Mouse (Mus musculus) liver, embryonic 16.5 days (tissue): ENCODE measurements around the gene Tmem132c. TPM values are rescaled to one million over a fixed set of nuclear protein-coding genes. Genes with fewer than 3 reads are reported as not detected.

Experiments
- ATAC-seq: fragments of 200-750 bp; cut with Nextera tagmentation; 2 replicates; pipeline ENCODE4 v1.8.0; 2017; ENCODE audit warnings: low read depth, mild to moderate bottlenecking, moderate number of reproducible peaks, moderate library complexity
- H3K27ac ChIP-seq: fragments of 300-500 bp; sonication (generic); 2 replicates; pipeline ENCODE4 v1.5.1; 2014; ENCODE audit warnings: mild to moderate bottlenecking, low read length
- H3K27me3 ChIP-seq: fragments of 300-500 bp; sonication (generic); 2 replicates; pipeline ENCODE4 v1.6.1; 2014; ENCODE audit warnings: low read depth, low read length, mixed read lengths; ENCODE audit not compliant: control insufficient read depth, insufficient read depth
- H3K36me3 ChIP-seq: fragments of 300-500 bp; sonication (generic); 2 replicates; pipeline ENCODE4 v1.6.1; 2014; ENCODE audit warnings: mild to moderate bottlenecking; ENCODE audit not compliant: control insufficient read depth, insufficient read depth
- H3K4me1 ChIP-seq: fragments of 300-500 bp; sonication (generic); 2 replicates; pipeline ENCODE4 v1.6.1; 2014; ENCODE audit warnings: low read depth, low read length, mixed read lengths; ENCODE audit not compliant: control insufficient read depth
- H3K4me2 ChIP-seq: fragments of 300-500 bp; sonication (generic); 2 replicates; pipeline ENCODE4 v1.6.1; 2014; ENCODE audit warnings: low read depth, low read length, mixed read lengths
- H3K4me3 ChIP-seq: fragments of 300-500 bp; sonication (generic); 2 replicates; pipeline ENCODE4 v1.5.1; 2014; ENCODE audit warnings: low read depth, mild to moderate bottlenecking, low read length
- H3K9ac ChIP-seq: fragments of 300-500 bp; sonication (generic); 2 replicates; pipeline ENCODE4 v1.6.1; 2014; ENCODE audit warnings: low read depth, low read length
- H3K9me3 ChIP-seq: fragments of 300-500 bp; sonication (generic); replicated peaks from 2 replicates; pipeline ENCODE4 v1.6.1; 2016; ENCODE audit warnings: low read length; ENCODE audit not compliant: control insufficient read depth
- WGBS: fragments of 180-500 bp; shearing (Covaris S2); extraction: QIAGEN DNeasy Blood & Tissue Kit; methylation state at CpG from one replicate; pipeline ENCODE4 v1.1.7; 2014; ENCODE audit not compliant: insufficient replicate concordance; 5-methylcytosine and 5-hydroxymethylcytosine counted together
- polyA plus RNA-seq: library from polyadenylated mRNA; unstranded; fragments of >200 nt; fragmentation: Nextera tagmentation; extraction: Ambion mirVana; gene quantifications from 2 replicates; pipeline ENCODE4 v1.2.1, GENCODE M21; 2015

The Tmem132c gene
- polyA plus RNA-seq, 1 experiment from 2014 or later = 0.06 TPM

DNA sequence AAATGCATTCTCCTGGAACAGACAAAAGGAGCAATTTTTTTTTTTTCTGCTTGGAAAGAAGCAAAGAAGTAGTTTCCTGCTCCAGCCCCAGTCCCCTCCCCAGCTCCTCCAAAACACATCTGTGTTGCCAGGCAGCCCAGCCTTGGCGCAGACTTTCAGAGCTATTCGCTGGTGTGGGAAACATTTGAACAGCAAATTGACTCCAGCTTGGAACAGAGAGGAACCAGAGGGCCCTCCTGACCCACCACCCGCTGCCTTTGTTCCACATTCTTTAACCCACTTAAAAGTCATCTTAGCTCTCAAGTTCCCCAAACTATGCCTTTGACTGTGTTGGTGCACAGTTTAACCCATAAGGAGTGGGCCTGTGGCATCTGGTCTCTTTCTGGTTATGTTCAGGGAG, 128.9 kb downstream of the Tmem132c start:
- 36% methylated on average over 3 of the region's 3 CpGs for WGBS
- no peak overlapping the region for H3K27ac ChIP-seq
- H3K27me3 ChIP-seq = no peaks in the 10 kb centered on the region
- no peaks in the 10 kb centered on the region; the same call in 1 of the 2 replicates for H3K9me3 ChIP-seq
- no peaks in the 10 kb centered on the region for H3K36me3 ChIP-seq
- no peak for ATAC-seq
- no peak overlapping the region for H3K4me3 ChIP-seq
- H3K9ac ChIP-seq = no peak overlapping the region
- H3K4me1 ChIP-seq = no peaks in the 10 kb centered on the region
- no peak overlapping the region for H3K4me2 ChIP-seq

DNA sequence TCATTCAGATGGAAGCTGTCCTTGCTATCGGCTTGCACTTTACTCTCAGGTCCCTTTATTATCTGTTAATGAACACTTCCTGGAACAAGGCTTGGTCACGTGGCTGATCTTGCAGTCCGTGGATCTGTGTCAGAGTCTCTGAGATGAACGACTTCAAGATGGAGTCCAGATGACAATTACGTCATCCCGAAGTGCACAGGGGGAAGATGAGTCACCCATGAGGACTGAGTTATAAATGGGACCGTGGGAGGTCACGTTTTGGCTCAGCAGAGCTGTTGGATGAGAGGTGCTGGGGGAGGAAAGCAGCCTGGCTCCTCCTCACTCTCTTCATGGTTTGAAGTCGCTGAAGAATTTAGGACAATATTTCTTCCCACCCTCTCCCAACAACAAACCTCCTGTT, 132.6 kb downstream of the Tmem132c start:
- Histone ChIP-seq H3K4me3 (no peak overlapping the region), H3K9ac (no peak overlapping the region), H3K36me3 (no peaks in the 10 kb centered on the region), H3K27ac (no peak overlapping the region), H3K4me2 (no peak overlapping the region), H3K4me1 (no peaks in the 10 kb centered on the region), H3K9me3 (no peaks in the 10 kb centered on the region; the same call in 1 of the 2 replicates), H3K27me3 (no peaks in the 10 kb centered on the region)
- 51% methylated on average over 9 of the region's 9 CpGs for WGBS
- ATAC-seq = no peak

DNA sequence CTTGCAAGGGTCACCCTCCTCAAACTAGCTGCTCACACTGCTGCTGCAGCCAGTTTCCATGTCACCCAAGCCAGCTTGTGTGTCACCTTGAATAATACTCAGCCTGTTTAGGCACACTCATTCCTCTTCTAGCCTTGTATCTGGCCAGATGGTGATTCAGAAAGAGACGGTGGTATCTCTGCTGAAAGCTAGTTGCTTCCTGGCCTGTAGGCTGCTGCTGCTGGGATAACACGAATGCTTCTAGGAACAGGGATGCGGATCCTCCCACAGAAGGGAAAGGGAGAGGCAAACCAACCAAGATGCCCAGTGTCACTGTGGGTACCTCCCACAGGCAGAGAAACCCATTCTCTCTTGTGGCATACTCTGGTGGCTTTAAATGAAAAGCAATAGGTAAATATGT, 134.0 kb downstream of the Tmem132c start:
- no peak for ATAC-seq
- H3K9ac ChIP-seq = no peak overlapping the region
- no peaks in the 10 kb centered on the region for H3K4me1 ChIP-seq
- WGBS = 68% methylated on average over 3 of the region's 3 CpGs
- no peaks in the 10 kb centered on the region for H3K36me3 ChIP-seq
- H3K4me2 ChIP-seq = no peak overlapping the region
- H3K4me3 ChIP-seq = no peak overlapping the region
- no peaks in the 10 kb centered on the region for H3K27me3 ChIP-seq
- no peaks in the 10 kb centered on the region; the same call in 1 of the 2 replicates for H3K9me3 ChIP-seq
- H3K27ac ChIP-seq = no peak overlapping the region

DNA sequence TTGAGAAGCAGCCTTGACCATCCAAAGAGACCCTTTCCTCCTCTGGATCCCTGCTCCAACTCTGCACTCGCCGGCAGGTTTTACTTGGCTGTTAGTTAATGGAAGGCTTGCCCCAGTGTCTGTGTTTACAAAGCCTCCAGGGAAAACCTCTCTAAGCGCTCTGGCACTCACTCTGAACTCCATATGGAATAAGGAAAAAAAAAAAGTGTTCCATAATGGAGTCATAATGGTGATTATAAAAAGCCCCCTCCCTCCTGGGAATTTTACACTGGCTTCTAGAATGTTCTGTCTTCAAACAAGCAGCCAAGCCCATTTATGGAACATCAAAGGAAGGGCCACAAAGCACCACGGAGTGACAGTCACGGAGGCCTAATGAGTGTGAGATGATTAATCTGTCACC, 136.9 kb downstream of the Tmem132c start:
- Histone ChIP-seq H3K27ac (no peak overlapping the region), H3K9ac (no peak overlapping the region), H3K36me3 (no peaks in the 10 kb centered on the region), H3K4me1 (no peaks in the 10 kb centered on the region), H3K9me3 (no peaks in the 10 kb centered on the region; the same call in 1 of the 2 replicates), H3K4me3 (no peak overlapping the region), H3K4me2 (no peak overlapping the region), H3K27me3 (no peaks in the 10 kb centered on the region)
- 42% methylated on average over 5 of the region's 5 CpGs for WGBS
- no peak for ATAC-seq

DNA sequence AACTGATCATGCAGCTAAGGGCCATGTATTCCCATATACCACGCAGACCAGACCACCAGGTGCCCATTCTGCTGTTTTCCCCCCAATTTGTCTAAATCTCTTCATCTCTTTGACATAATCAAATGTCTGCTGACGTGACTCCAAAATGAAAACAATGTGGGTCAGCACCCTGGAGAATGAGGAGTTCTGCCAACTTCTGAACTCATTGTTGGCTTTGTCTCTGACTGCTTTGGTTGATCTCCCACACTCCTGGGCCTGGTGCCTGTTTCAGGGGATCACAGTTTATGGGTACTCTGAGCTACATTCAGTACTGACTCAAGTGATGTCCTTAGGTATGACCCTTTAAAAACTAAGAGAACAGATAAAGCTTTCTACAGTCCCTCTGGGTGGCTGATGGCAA, 137.7 kb downstream of the Tmem132c start:
- Histone ChIP-seq H3K9me3 (no peaks in the 10 kb centered on the region; the same call in 1 of the 2 replicates), H3K9ac (no peak overlapping the region), H3K4me3 (no peak overlapping the region), H3K27me3 (no peaks in the 10 kb centered on the region), H3K36me3 (no peaks in the 10 kb centered on the region), H3K4me1 (no peaks in the 10 kb centered on the region), H3K4me2 (no peak overlapping the region), H3K27ac (no peak overlapping the region)
- 41% methylated on average over 2 of the region's 2 CpGs for WGBS
- ATAC-seq = no peak

DNA sequence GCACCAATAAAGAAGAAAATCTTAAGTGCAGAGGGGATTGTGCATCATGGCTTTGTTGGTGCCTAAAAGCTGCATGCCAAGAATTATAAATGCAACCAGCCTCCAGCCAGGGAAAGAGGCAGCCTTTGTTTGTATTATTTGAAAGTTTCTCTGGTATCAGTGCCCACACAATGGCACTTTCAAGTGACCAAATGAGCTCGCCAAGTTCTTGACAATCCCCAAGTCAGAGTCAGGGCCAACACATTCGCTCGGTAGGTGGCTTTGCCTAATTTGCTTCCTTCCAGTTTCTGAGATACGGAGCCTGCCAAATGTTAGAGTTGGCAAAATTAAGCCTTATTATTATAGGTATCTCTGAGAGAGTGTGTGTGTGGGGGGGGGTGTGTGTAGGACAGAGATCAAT, 139.6 kb downstream of the Tmem132c start:
- H3K27ac ChIP-seq = no peak overlapping the region
- no peaks in the 10 kb centered on the region for H3K4me1 ChIP-seq
- 58% methylated on average over 4 of the region's 4 CpGs for WGBS
- ATAC-seq = no peak
- no peak overlapping the region for H3K4me3 ChIP-seq
- H3K27me3 ChIP-seq = no peaks in the 10 kb centered on the region
- H3K9ac ChIP-seq = no peak overlapping the region
- no peaks in the 10 kb centered on the region; the same call in 1 of the 2 replicates for H3K9me3 ChIP-seq
- no peaks in the 10 kb centered on the region for H3K36me3 ChIP-seq
- H3K4me2 ChIP-seq = no peak overlapping the region

DNA sequence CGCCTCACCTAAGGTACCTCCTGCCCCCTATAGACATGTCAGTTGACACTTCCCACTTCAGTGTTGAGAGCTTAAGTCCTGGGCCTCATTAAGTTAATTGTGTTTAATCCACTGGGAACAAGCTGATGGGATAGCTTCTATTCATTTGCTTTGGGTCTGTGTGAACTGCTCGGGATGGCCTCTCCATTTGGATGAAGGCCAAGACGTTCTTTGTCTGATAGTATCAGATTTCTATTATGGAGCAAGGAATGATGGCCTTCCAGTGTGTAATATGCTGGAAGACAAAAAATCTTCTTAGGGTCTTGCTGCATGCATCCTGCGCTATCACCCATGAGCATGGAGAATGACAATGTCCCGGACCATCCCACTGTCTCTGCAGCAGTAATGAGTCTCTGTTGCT, 141.0 kb downstream of the Tmem132c start:
- Histone ChIP-seq H3K27ac (no peak overlapping the region), H3K9me3 (no peaks in the 10 kb centered on the region; the same call in 1 of the 2 replicates), H3K4me2 (no peak overlapping the region), H3K4me1 (no peaks in the 10 kb centered on the region), H3K36me3 (no peaks in the 10 kb centered on the region), H3K27me3 (no peaks in the 10 kb centered on the region), H3K9ac (no peak overlapping the region), H3K4me3 (no peak overlapping the region)
- 74% methylated on average over 5 of the region's 5 CpGs for WGBS
- ATAC-seq = no peak

DNA sequence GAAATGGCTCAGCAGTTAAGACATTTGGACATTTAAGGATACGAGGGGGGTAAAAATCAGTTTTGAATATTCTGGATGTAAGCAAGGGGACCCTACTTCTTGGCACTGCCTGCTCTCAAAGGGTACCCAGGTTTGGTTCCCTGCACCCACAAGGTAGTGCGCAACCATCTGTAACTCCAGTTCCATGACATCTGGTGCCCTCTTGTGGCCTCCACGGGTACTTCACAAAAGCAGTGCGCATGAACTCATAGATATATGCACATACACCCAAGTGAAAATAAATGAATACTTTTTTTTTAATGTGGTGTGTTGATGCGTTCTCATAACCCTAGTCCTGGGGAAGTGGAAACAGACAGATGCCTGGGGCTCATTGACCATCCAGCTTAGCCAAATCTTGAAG, 149.6 kb downstream of the Tmem132c start:
- Histone ChIP-seq H3K27ac (no peak overlapping the region), H3K4me3 (no peak overlapping the region), H3K36me3 (no peaks in the 10 kb centered on the region), H3K27me3 (no peaks in the 10 kb centered on the region), H3K9ac (no peak overlapping the region), H3K4me1 (no peaks in the 10 kb centered on the region), H3K4me2 (no peak overlapping the region), H3K9me3 (peaks cover 5% of the 10 kb centered on the region)
- WGBS = 67% methylated on average over 5 of the region's 5 CpGs
- no peak for ATAC-seq

DNA sequence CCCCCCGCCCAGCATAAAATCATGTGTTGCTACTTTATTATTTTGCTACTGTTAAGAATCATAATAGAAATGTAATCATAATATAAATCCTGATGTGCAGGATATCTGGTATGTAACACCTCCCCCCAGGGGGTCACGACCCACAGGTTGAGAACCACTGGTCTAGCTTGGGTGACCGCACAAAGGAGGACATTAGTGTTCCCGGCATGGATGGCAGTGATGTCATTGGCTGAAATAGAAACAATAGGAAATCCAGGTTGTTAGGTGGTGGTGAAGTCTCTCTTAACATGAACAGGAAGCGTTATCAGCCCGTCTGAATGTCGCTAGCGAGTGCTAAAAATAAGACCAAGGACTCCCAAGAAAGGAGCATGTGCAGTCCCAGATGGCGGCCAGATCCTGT, 155.3 kb downstream of the Tmem132c start:
- no peak overlapping the region for H3K27ac ChIP-seq
- ATAC-seq = no peak
- H3K36me3 ChIP-seq = no peaks in the 10 kb centered on the region
- H3K27me3 ChIP-seq = no peaks in the 10 kb centered on the region
- H3K4me3 ChIP-seq = no peak overlapping the region
- no peaks in the 10 kb centered on the region for H3K4me1 ChIP-seq
- 0 out of 2 replicates have a peak, but pooled peaks cover 2% of the 10 kb centered on the region for H3K9me3 ChIP-seq
- 46% methylated on average over 9 of the region's 9 CpGs for WGBS
- H3K4me2 ChIP-seq = no peak overlapping the region
- H3K9ac ChIP-seq = no peak overlapping the region
